In the genomic region with DNA sequence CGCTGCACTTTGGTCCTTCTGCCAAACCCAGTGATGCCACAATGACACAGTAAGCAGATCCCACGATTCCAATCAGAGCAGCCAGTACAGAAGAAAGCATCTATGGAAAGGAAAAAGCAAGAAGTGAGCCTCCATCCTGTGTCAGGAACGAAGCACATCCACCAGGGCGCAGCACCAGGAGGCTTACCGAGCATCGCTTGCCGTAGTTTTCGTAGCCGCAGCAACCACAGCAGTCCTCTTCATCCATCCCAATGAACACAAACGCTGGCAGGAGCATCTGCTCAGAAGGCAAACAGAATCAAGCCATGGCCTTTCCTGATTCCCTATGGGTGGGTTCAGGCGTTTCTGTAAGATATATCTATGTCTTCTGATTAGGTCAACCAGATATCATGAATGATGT, we compare ENCODE assay signal across 11 mouse cellular contexts. TPM values are rescaled to one million over a fixed set of nuclear protein-coding genes. Genes with fewer than 3 reads are reported as not detected.
A peak's percentile ranks its signal among the peaks of the same experiment; 100 is the strongest.
DNase-seq lines count a peak whose midpoint lies in the region; ATAC-seq and TF ChIP-seq lines count a peak whose summit lies in the region.
"Had no signal": no experiment of that assay in that cellular context is flagged by ENCODE, and none has a peak within 500 bp of the region (broad histone marks: within the 10 kb centered on the region; RNA-seq: fewer than 3 reads in every experiment).

No protein-coding gene starts in this region.

- H3K4me1 ChIP-seq in liver, postnatal 0 days (ENCODE audit: insufficient read depth): peaks cover 7% of the 10 kb centered on the region; the same call in 1 of the 2 replicates
- H3K4me1 ChIP-seq in liver, embryonic 11.5 days (replicated peaks; ENCODE audit: control insufficient read depth, insufficient read depth, low read length): no peaks in the 10 kb centered on the region
- peaks cover 12% of the 10 kb centered on the region for H3K4me1 ChIP-seq in brown adipose tissue, adult 24 weeks (ENCODE audit: control insufficient read depth, insufficient read depth, insufficient read length, low read length)
- H3K4me1 ChIP-seq in kidney, postnatal 0 days (replicated peaks; ENCODE audit: insufficient read depth, low read length): peaks cover 17% of the 10 kb centered on the region; the same call in 1 of the 2 replicates

- H3K27me3 ChIP-seq in liver, postnatal 0 days (ENCODE audit: insufficient read depth, low read length): no peaks in the 10 kb centered on the region
- no peaks in the 10 kb centered on the region for H3K27me3 ChIP-seq in liver, embryonic 11.5 days (replicated peaks; ENCODE audit: control insufficient read depth, insufficient read depth, low read length)
- H3K27me3 ChIP-seq in kidney, postnatal 0 days (ENCODE audit: insufficient read depth, low read length): no peaks in the 10 kb centered on the region

- TF ChIP-seq EP300 in liver, postnatal 0 days (IDR thresholded peaks at IDR 0.05; ENCODE audit: low read depth): no peak

- DNase-seq in gastrocnemius, adult 2 months: peak; percentile 22
- no peak for DNase-seq in gastrocnemius, postnatal 36 days
- DNase-seq in liver, postnatal 0 days: no peak
- DNase-seq in liver, embryonic 11.5 days (ENCODE audit: low spot score): no peak
- peak; percentile 63 for DNase-seq in kidney, postnatal 0 days (ENCODE audit: low spot score)
- DNase-seq in ovary, postnatal 36 days (ENCODE audit: low spot score): no peak
- DNase-seq: cerebellum, adult 2 months; left cerebral cortex, postnatal 4 days; right cerebral cortex, adult 18-20 months had no signal

- no peaks in the 10 kb centered on the region for H3K9me3 ChIP-seq in liver, postnatal 0 days (ENCODE audit: low read length)
- H3K9me3 ChIP-seq in liver, embryonic 11.5 days (ENCODE audit: control insufficient read depth, low read length): no peaks in the 10 kb centered on the region
- no peaks in the 10 kb centered on the region for H3K9me3 ChIP-seq in kidney, postnatal 0 days (replicated peaks; ENCODE audit: low read length)

- no peaks in the 10 kb centered on the region for H3K36me3 ChIP-seq in liver, postnatal 0 days (replicated peaks; ENCODE audit: insufficient read depth, low read length)
- no peaks in the 10 kb centered on the region for H3K36me3 ChIP-seq in liver, embryonic 11.5 days (ENCODE audit: control insufficient read depth, insufficient read depth, low read length)
- H3K36me3 ChIP-seq in kidney, postnatal 0 days (ENCODE audit: insufficient read depth, low read length): no peaks in the 10 kb centered on the region

- H3K4me2 ChIP-seq in liver, postnatal 0 days (ENCODE audit: low read depth, low read length): 0 out of 2 replicates have a peak overlapping the region, but pooled peaks have one; percentile 4
- H3K4me2 ChIP-seq in liver, embryonic 11.5 days: no peak overlapping the region
- H3K4me2 ChIP-seq in kidney, postnatal 0 days (ENCODE audit: low read length): peak overlapping the region; percentile 47

- intact Hi-C loops in gastrocnemius, adult 2 months (cut with DNase I): no loop called here
- intact Hi-C loops in gastrocnemius, postnatal 36 days (cut with DNase I): no loop called here

- peak; percentile 40 for TF ChIP-seq CTCF in gastrocnemius, adult 2 months (IDR thresholded peaks at IDR 0.05)
- peak; percentile 40 for TF ChIP-seq CTCF in liver, postnatal 0 days (IDR thresholded peaks at IDR 0.05; ENCODE audit: low read depth)
- peak; percentile 65 for TF ChIP-seq CTCF in kidney, postnatal 0 days (IDR thresholded peaks at IDR 0.05; ENCODE audit: low read depth)

- no peak for ATAC-seq in liver, postnatal 0 days
- no peak for ATAC-seq in liver, embryonic 11.5 days (replicated peaks; ENCODE audit: low FRiP score)
- ATAC-seq in kidney, postnatal 0 days (replicated peaks; ENCODE audit: low FRiP score, low read depth): no peak
- ATAC-seq in granulocyte monocyte progenitor cell, adult 5-6 weeks (replicated peaks; ENCODE audit: poor library complexity, severe bottlenecking): no peak

- H3K4me3 ChIP-seq in gastrocnemius, adult 2 months: peak overlapping the region; percentile 76
- H3K4me3 ChIP-seq in liver, postnatal 0 days (ENCODE audit: low read depth, low read length): no peak overlapping the region
- no peak overlapping the region for H3K4me3 ChIP-seq in liver, embryonic 11.5 days (ENCODE audit: low read depth, low read length)
- peak overlapping the region; percentile 62 for H3K4me3 ChIP-seq in brown adipose tissue, adult 24 weeks (ENCODE audit: insufficient read depth, low read depth, low read length)
- peak overlapping the region; percentile 39 for H3K4me3 ChIP-seq in kidney, postnatal 0 days (replicated peaks; ENCODE audit: low read depth, low read length)

- WGBS in liver, postnatal 0 days (ENCODE audit: insufficient replicate concordance): 73% methylated on average over 11 of the region's 11 CpGs
- 76% methylated on average over 11 of the region's 11 CpGs for WGBS in liver, embryonic 11.5 days
- 59% methylated on average over 11 of the region's 11 CpGs for WGBS in kidney, postnatal 0 days

- peak overlapping the region; percentile 92 for H3K27ac ChIP-seq in gastrocnemius, adult 2 months
- H3K27ac ChIP-seq in liver, postnatal 0 days (ENCODE audit: low read depth): no peak overlapping the region
- H3K27ac ChIP-seq in liver, embryonic 11.5 days (ENCODE audit: low read depth, low read length): no peak overlapping the region
- peak overlapping the region; percentile 98 for H3K27ac ChIP-seq in brown adipose tissue, adult 24 weeks (replicated peaks; ENCODE audit: low read depth, low read length)
- H3K27ac ChIP-seq in kidney, postnatal 0 days: 0 out of 2 replicates have a peak overlapping the region, but pooled peaks have one; percentile 90

- no peak overlapping the region for H3K9ac ChIP-seq in liver, postnatal 0 days (replicated peaks)
- H3K9ac ChIP-seq in liver, embryonic 11.5 days (ENCODE audit: low read depth, low read length): no peak overlapping the region
- peak overlapping the region; percentile 49; the same call in 1 of the 2 replicates for H3K9ac ChIP-seq in kidney, postnatal 0 days (ENCODE audit: low read depth, low read length)

RNA-seq across cellular contexts. Expression of a gene that starts 9.0 kb away (rescaled TPM):
- total RNA-seq in gastrocnemius, adult 2 months (2021): 10 to 100 TPM; 15.6 to 20.9 TPM
- 10 to 100 TPM; 18.9 TPM for total RNA-seq in gastrocnemius, postnatal 36 days (2021)
- 26.9 and 29.5 TPM in 2 replicates for polyA plus RNA-seq in liver, postnatal 0 days (2015; fragmentation: Nextera tagmentation; extraction: Ambion mirVana)
- 7.3 and 8.4 TPM in 2 replicates for polyA plus RNA-seq in liver, embryonic 11.5 days (2014; fragmentation: Nextera tagmentation; extraction: Ambion mirVana)
- 49.0 and 77.1 TPM in 2 replicates for polyA plus RNA-seq in brown adipose tissue, adult 24 weeks (2012; ENCODE audit: insufficient read depth, insufficient read length, missing spikeins)
- 386 and 407 TPM in 2 replicates for polyA plus RNA-seq in kidney, postnatal 0 days (2015; fragmentation: Nextera tagmentation; extraction: Ambion mirVana)
- total RNA-seq in granulocyte monocyte progenitor cell, adult 5-6 weeks (2014; fragmentation: Nextera tagmentation): not detected in 2 replicates
- total RNA-seq in granulocyte monocyte progenitor cell, adult 5-6 weeks (2017): not detected in 2 replicates

Comparison
In these comparisons a context has a peak if more than half of its experiments do, and no peak if none do; other contexts are left out.
1. DNase-seq: peak in gastrocnemius, adult 2 months (single experiment) and kidney, postnatal 0 days (single experiment); none in gastrocnemius, postnatal 36 days (0 of 2), liver, postnatal 0 days (single experiment), liver, embryonic 11.5 days (single experiment) and ovary, postnatal 36 days (single experiment).
2. H3K27ac ChIP-seq: peak in gastrocnemius, adult 2 months (single experiment), brown adipose tissue, adult 24 weeks (single experiment) and kidney, postnatal 0 days (single experiment); none in liver, postnatal 0 days (single experiment) and liver, embryonic 11.5 days (single experiment).
3. H3K4me3 ChIP-seq: peak in gastrocnemius, adult 2 months (single experiment), brown adipose tissue, adult 24 weeks (single experiment) and kidney, postnatal 0 days (single experiment); none in liver, postnatal 0 days (single experiment) and liver, embryonic 11.5 days (single experiment).
4. Peak in every context shown above with its lines, with median percentiles within 50 percentile points of each other: CTCF ChIP-seq.